20 mouse cellular contexts compared by ENCODE assay signal in the genomic region with DNA sequence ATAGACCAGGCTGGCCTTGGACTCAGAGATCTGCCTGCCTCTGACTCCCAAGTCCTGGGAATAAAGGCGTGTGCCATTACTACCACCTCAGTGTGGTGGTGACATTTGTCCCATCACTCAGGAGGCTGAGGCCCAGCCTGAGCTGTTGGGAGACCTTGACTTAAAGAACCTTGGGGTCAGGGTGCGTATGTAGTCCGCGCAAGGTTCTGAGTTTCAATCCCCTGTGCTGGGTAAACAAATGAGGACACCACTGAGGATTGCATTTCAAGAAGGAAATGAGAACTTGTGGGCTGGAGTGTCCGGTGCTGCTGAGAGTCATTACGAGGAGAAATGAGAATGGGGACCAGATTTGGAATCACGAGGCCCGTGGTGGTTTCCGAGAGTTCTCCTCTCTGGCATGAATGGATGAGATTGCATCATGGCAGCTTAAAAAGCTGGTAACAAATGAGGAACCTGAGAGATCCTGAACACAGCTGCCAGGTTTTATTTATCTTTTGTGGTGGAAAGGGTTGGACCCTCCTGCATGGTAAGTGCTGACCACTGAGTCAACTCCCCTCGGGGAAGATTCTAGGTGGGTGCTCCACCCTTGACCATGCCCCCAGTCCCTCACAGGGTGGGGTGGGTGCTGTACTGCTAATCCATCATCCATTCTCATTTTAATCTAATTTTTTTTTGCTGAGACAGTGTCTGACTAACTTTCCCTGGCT. TPM values are rescaled to one million over a fixed set of nuclear protein-coding genes. Genes with fewer than 3 reads are reported as not detected.
DNase-seq lines count a peak whose midpoint lies in the region.
"Had no signal": no experiment of that assay in that cellular context is flagged by ENCODE, and none has a peak within 500 bp of the region (broad histone marks: within the 10 kb centered on the region; RNA-seq: fewer than 3 reads in every experiment).

No protein-coding gene starts in this region.

- H3K27ac ChIP-seq in macrophage = peak overlapping the region; percentile 85
- H3K27ac ChIP-seq: heart, embryonic 15.5 days; hindbrain, embryonic 15.5 days had no signal

- 0 out of 2 replicates have a peak, but pooled peaks cover under 1% of the 10 kb centered on the region for H3K79me2 ChIP-seq in macrophage (ENCODE audit: inconsistent target)

- no peak overlapping the region for H3K4me3 ChIP-seq in macrophage (ENCODE audit: inconsistent target)
- H3K4me3 ChIP-seq: heart, embryonic 15.5 days; hindbrain, embryonic 15.5 days had no signal

- peak; percentile 44 to 61 for DNase-seq in heart, adult 9 months (ENCODE audit: low spot score in 2 of 2)
- no peak for DNase-seq in heart, postnatal 4 days
- peak; percentile 6 to 24 for DNase-seq in spleen, postnatal 36 days (ENCODE audit: low spot score in 2 of 2)
- DNase-seq in spleen, postnatal 4 days (ENCODE audit: low spot score in 2 of 2) = no peak
- DNase-seq in ovary, postnatal 14 days (ENCODE audit: low spot score) = no peak
- DNase-seq in cerebellum, adult 11-12 months = no peak
- DNase-seq: cerebellum, postnatal 36 days; kidney, adult 11 months; thymus, postnatal 4 days had no signal

- 9% methylated on average over 10 of the region's 10 CpGs for WGBS in macrophage (ENCODE audit: missing documents)

- H3K36me3 ChIP-seq in macrophage (ENCODE audit: inconsistent target) = no peaks in the 10 kb centered on the region
- H3K36me3 ChIP-seq: heart, embryonic 15.5 days; hindbrain, embryonic 15.5 days had no signal

RNA-seq across cellular contexts. Expression of gene Tnfsf9, which starts 7.8 kb away (rescaled TPM):
- total RNA-seq in heart, postnatal 4 days (2021) = under 1 TPM; 0.48 to 0.61 TPM
- total RNA-seq in macrophage (2018; cell fraction: chromatin; rRNA removed) = 1,000 to 10,000 TPM in 6 of 26 experiments, 100 to 1,000 TPM in 9, 10 to 100 TPM in 5, 1 to 10 TPM in 6; 2.5 to 1,393 (median 297) TPM
- total RNA-seq in macrophage (2018; cell fraction: cytosol; rRNA removed) = 1,000 to 10,000 TPM in 4 of 26 experiments, 100 to 1,000 TPM in 9, 10 to 100 TPM in 8, 1 to 10 TPM in 5; 2.1 to 2,025 (median 123) TPM
- total RNA-seq in macrophage (2018; cell fraction: nucleus; rRNA removed) = 1,000 to 10,000 TPM in 9 of 26 experiments, 100 to 1,000 TPM in 11, 10 to 100 TPM in 5, 1 to 10 TPM in 1; 4.5 to 3,101 (median 734) TPM
- 2.6 to 9.9 TPM (median 7.6 TPM) in 3 replicates for polyA plus RNA-seq in macrophage (2018)

RNA-seq across cellular contexts. Expression of gene Tubb4a, which starts 25.3 kb away (rescaled TPM):
- total RNA-seq in heart, postnatal 4 days (2021) = 1 to 10 TPM; 5.9 to 6.7 TPM
- 1 to 10 TPM in 4 of 26 experiments, under 1 TPM in 13, not detected in 9; 0.33 to 1.9 (median 0.70) TPM for total RNA-seq in macrophage (2018; cell fraction: chromatin; rRNA removed)
- under 1 TPM; 0.04 to 0.38 (median 0.18) TPM for total RNA-seq in macrophage (2018; cell fraction: cytosol; rRNA removed)
- total RNA-seq in macrophage (2018; cell fraction: nucleus; rRNA removed) = 1 to 10 TPM in 3 of 26 experiments, under 1 TPM in 21, not detected in 2; 0.21 to 1.2 (median 0.78) TPM
- 0.15 to 0.36 TPM (median 0.27 TPM) in 3 replicates for polyA plus RNA-seq in macrophage (2018)

RNA-seq across cellular contexts. Expression of gene Dennd1c, which starts 34.6 kb away (rescaled TPM):
- total RNA-seq in heart, postnatal 4 days (2021) = under 1 TPM; 0.69 to 0.70 TPM
- total RNA-seq in macrophage (2018; cell fraction: chromatin; rRNA removed) = 100 to 1,000 TPM; 266 to 425 (median 350) TPM
- 10 to 100 TPM; 13.8 to 34.5 (median 17.8) TPM for total RNA-seq in macrophage (2018; cell fraction: cytosol; rRNA removed)
- 100 to 1,000 TPM; 130 to 261 (median 206) TPM for total RNA-seq in macrophage (2018; cell fraction: nucleus; rRNA removed)
- polyA plus RNA-seq in macrophage (2018) = 14.1 to 26.5 TPM (median 15.7 TPM) in 3 replicates
- polyA plus RNA-seq: C2C12 had no signal

RNA-seq across cellular contexts. Expression of gene Cd70, which starts 36.7 kb away (rescaled TPM):
- not detected for total RNA-seq in heart, postnatal 4 days (2021)
- not detected for total RNA-seq in macrophage (2018; cell fraction: chromatin; rRNA removed)
- total RNA-seq in macrophage (2018; cell fraction: cytosol; rRNA removed) = under 1 TPM in 7 of 26 experiments, not detected in 19; 0.15 to 0.61 (median 0.37) TPM
- 1 to 10 TPM in 1 of 26 experiments, under 1 TPM in 1, not detected in 24; 0.80 to 1.6 TPM for total RNA-seq in macrophage (2018; cell fraction: nucleus; rRNA removed)
- polyA plus RNA-seq in macrophage (2018) = not detected in 3 replicates
- total RNA-seq: adrenal gland, postnatal 4 days; G1E; gastrocnemius, adult 18-20 months; left cerebral cortex, postnatal 10 days had no signal
- polyA plus RNA-seq: C2C12; embryonic facial prominence, embryonic 14.5 days; G1E; heart, embryonic 15.5 days; liver, embryonic 11.5 days; small intestine, adult 2 months had no signal

RNA-seq across cellular contexts. Expression of gene Slc25a23, which starts 53.3 kb away (rescaled TPM):
- total RNA-seq in heart, postnatal 4 days (2021) = 10 to 100 TPM; 78.3 to 81.6 TPM
- total RNA-seq in macrophage (2018; cell fraction: chromatin; rRNA removed) = 1 to 10 TPM in 22 of 26 experiments, under 1 TPM in 3, not detected in 1; 0.18 to 8.5 (median 2.6) TPM
- total RNA-seq in macrophage (2018; cell fraction: cytosol; rRNA removed) = 1 to 10 TPM in 14 of 26 experiments, under 1 TPM in 12; 0.42 to 6.2 (median 2.2) TPM
- total RNA-seq in macrophage (2018; cell fraction: nucleus; rRNA removed) = 1 to 10 TPM in 15 of 26 experiments, under 1 TPM in 11; 0.17 to 5.7 (median 1.3) TPM
- 4.0 to 8.6 TPM (median 6.8 TPM) in 3 replicates for polyA plus RNA-seq in macrophage (2018)

Comparison
In these comparisons a context has a peak if more than half of its experiments do, and no peak if none do; other contexts are left out.
1. DNase-seq: peak in heart, adult 9 months (2 of 2) and spleen, postnatal 36 days (2 of 2); none in heart, postnatal 4 days (single experiment), spleen, postnatal 4 days (0 of 2), ovary, postnatal 14 days (single experiment) and cerebellum, adult 11-12 months (single experiment).